Mouse (Mus musculus) left cerebral cortex, postnatal 4 days (tissue): ENCODE results near the gene Tarbp2. TPM values are rescaled to one million over a fixed set of nuclear protein-coding genes. Genes with fewer than 3 reads are reported as not detected.

Experiments used
- total RNA-seq, 2 experiments: library from RNA; stranded (reverse); gene quantifications; 2 replicates each; pipeline ENCODE4 v1.2.3; 2021

Gene Tarbp2
- total RNA-seq, 2 experiments from 2014 or later, result 71.4 to 72.0 TPM

Other genes with a start within 250 kb of the Tarbp2 start
- not detected for gene Gm9918, start 247.6 kb upstream of the Tarbp2 start, total RNA-seq
- 10 to 100 TPM; 31.4 to 33.7 TPM for gene Mfsd5, start 238.7 kb upstream of the Tarbp2 start, total RNA-seq
- gene Espl1, start 221.9 kb upstream of the Tarbp2 start, total RNA-seq, result 1 to 10 TPM; 8.5 to 9.9 TPM
- gene Pfdn5, start 192.1 kb upstream of the Tarbp2 start, total RNA-seq, result 100 to 1,000 TPM; 390 to 395 TPM
- 10 to 100 TPM; 60.2 to 65.9 TPM for gene Myg1, start 186.5 kb upstream of the Tarbp2 start, total RNA-seq
- gene Aaas, start 167.4 kb upstream of the Tarbp2 start, total RNA-seq, result 10 to 100 TPM; 28.7 to 29.2 TPM
- under 1 TPM; 0.24 to 0.56 TPM for gene Sp7, start 151.0 kb upstream of the Tarbp2 start, total RNA-seq
- gene Sp1, start 112.0 kb upstream of the Tarbp2 start, total RNA-seq, result 10 to 100 TPM; 30.5 to 35.0 TPM
- 1 to 10 TPM in 1 of 2 experiments, under 1 TPM in 1; 0.93 to 1.4 TPM for gene Amhr2, start 72.8 kb upstream of the Tarbp2 start, total RNA-seq
- gene Prr13, start 59.2 kb upstream of the Tarbp2 start, total RNA-seq, result 10 to 100 TPM; 18.6 to 20.0 TPM
- gene Pcbp2, start 47.7 kb upstream of the Tarbp2 start, total RNA-seq, result 100 to 1,000 TPM; 546 to 548 TPM
- gene Gm10337, start 14.5 kb upstream of the Tarbp2 start, total RNA-seq, result not detected
- gene Map3k12, start 1.1 kb upstream of the Tarbp2 start, total RNA-seq, result 10 to 100 TPM; 90.1 to 93.0 TPM
- gene Npff, start 6.8 kb downstream of the Tarbp2 start, total RNA-seq, result 1 to 10 TPM; 3.9 to 5.0 TPM
- 1 to 10 TPM in 1 of 2 experiments, not detected in 1; 2.2 TPM for gene Gm28047, start 106.9 kb downstream of the Tarbp2 start, total RNA-seq
- gene Atf7, start 107.3 kb downstream of the Tarbp2 start, total RNA-seq, result 10 to 100 TPM; 41.7 to 46.1 TPM
- gene Atp5g2, start 154.2 kb downstream of the Tarbp2 start, total RNA-seq, result 10 to 100 TPM; 13.4 to 14.1 TPM
- 10 to 100 TPM; 44.3 to 46.7 TPM for gene Calcoco1, start 204.0 kb downstream of the Tarbp2 start, total RNA-seq